Mouse (Mus musculus) heart, adult 2 months (tissue): ENCODE results near the gene Hsd17b7. TPM values are rescaled to one million over a fixed set of nuclear protein-coding genes. Genes with fewer than 3 reads are reported as not detected.

Experiments used
- DNase-seq, 2 experiments: peaks; one replicate each; pipeline ENCODE4 v3.0.0; 2021
- H3K27ac ChIP-seq: fragments of 200-600 bp; 2 replicates; pipeline ENCODE4 v1.8.1; 2022
- H3K27me3 ChIP-seq: fragments of 200-500 bp; 2 replicates; pipeline ENCODE4 v1.6.1; 2012; ENCODE audit warnings: mild to moderate bottlenecking, low read length, inconsistent platforms, mixed read lengths; ENCODE audit not compliant: control insufficient read depth, insufficient read depth
- H3K36me3 ChIP-seq: fragments of 200-500 bp; 2 replicates; pipeline ENCODE4 v1.6.1; 2012; ENCODE audit warnings: low read length, inconsistent platforms; ENCODE audit not compliant: control insufficient read depth, insufficient read depth
- H3K4me1 ChIP-seq: fragments of 200-500 bp; 2 replicates; pipeline ENCODE4 v1.6.1; 2011; ENCODE audit warnings: low read length; ENCODE audit not compliant: control insufficient read depth, insufficient read depth
- H3K4me3 ChIP-seq: fragments of 200-600 bp; 2 replicates; pipeline ENCODE4 v1.8.1; 2022
- H3K79me2 ChIP-seq: fragments of 200-500 bp; replicated peaks from 2 replicates; pipeline ENCODE4 v1.6.1; 2012; ENCODE audit warnings: mild to moderate bottlenecking, inconsistent platforms, low read length, moderate library complexity, mixed read lengths; ENCODE audit not compliant: control insufficient read depth, insufficient read depth
- H3K9ac ChIP-seq: fragments of 200-500 bp; 2 replicates; pipeline ENCODE4 v1.6.1; 2012; ENCODE audit warnings: low read depth, mild to moderate bottlenecking, control low read depth, inconsistent platforms, low read length, mixed read lengths
- CTCF ChIP-seq: fragments of 200-600 bp; IDR thresholded peaks from 2 replicates; pipeline ENCODE4 v1.8.1; 2022; ENCODE audit warnings: antibody characterized with exemption, mild to moderate bottlenecking, moderate library complexity
- EP300 ChIP-seq: fragments of 200-500 bp; IDR thresholded peaks from 2 replicates; pipeline ENCODE4 v1.6.1; 2011; ENCODE audit warnings: low read depth, low read length, control low read depth; ENCODE audit not compliant: insufficient read depth
- POLR2A ChIP-seq: fragments of 200-500 bp; IDR thresholded peaks from 2 replicates; pipeline ENCODE4 v1.6.1; 2011; ENCODE audit warnings: mild to moderate bottlenecking, low read depth, low read length, control low read depth; ENCODE audit not compliant: insufficient read depth
- WGBS: fragments of 180-500 bp; shearing (Covaris S2); methylation state at CpG from one replicate; pipeline ENCODE4 v1.1.7; 2018; 5-methylcytosine and 5-hydroxymethylcytosine counted together
- intact Hi-C: fragments of 180-260 bp; cut with DNase I; formaldehyde crosslinking; loops from one replicate; pipeline ENCODE4 v1.15.1; 2025
- polyA plus RNA-seq: library from polyadenylated mRNA; depleted of rRNA; stranded (reverse); fragments of >200 nt; gene quantifications from 2 replicates; pipeline ENCODE4 v1.2.3, GENCODE M21; 2012
- total RNA-seq, 2 experiments: library from RNA; stranded (reverse); gene quantifications; 2 replicates each; pipeline ENCODE4 v1.2.3; 2021

Hsd17b7 gene
- total and polyA plus RNA-seq, 3 experiments = 13.2 to 14.4 (median 14.2) TPM

- H3K79me2 ChIP-seq = no peaks in the 10 kb centered on the region
- H3K4me3 ChIP-seq = no peak overlapping the region
- 23% methylated on average over 2 of the region's 2 CpGs for WGBS
- no peak for TF ChIP-seq CTCF
- no peak for TF ChIP-seq POLR2A
- TF ChIP-seq EP300 = no peak
- DNase-seq = no peak
- no peak overlapping the region for H3K9ac ChIP-seq
- no peaks in the 10 kb centered on the region for H3K36me3 ChIP-seq
- no peaks in the 10 kb centered on the region for H3K4me1 ChIP-seq
- intact Hi-C loops = no loop called here
- H3K27me3 ChIP-seq = no peaks in the 10 kb centered on the region
- no peak overlapping the region for H3K27ac ChIP-seq
Measured at GRCm38 (mm10) chr1:169924567-169924966, 44.5 kb downstream of the Hsd17b7 start.

DNA sequence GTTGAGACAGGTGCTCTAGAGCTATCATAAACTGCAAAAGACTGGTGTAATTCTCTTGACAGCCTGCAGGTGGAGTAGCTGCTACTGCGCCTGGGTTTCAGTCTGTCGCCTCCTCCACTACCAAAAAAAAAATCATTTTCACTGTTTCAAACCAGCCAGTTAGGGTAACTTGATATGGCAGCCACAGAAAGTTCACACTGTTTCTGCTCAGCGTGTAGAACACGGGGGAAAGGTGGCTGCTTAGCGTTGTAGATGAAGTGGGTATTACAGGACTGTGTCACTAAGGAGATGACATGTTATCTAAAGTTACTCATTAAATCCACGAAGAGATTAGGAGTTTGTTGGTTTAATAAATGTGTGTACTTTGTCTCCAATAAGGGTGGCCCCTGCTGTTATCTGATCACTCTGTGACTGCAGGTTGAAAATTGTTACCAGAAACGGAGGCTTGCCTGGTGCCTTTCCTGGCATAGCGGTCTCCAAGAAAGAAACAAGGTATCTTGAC is 47.3 kb downstream of the Hsd17b7 start:
- H3K79me2 ChIP-seq = no peaks in the 10 kb centered on the region
- H3K27ac ChIP-seq = no peak overlapping the region
- H3K4me3 ChIP-seq = no peak overlapping the region
- no peak for DNase-seq
- intact Hi-C loops = no loop called here
- 33% methylated on average over 8 of the region's 8 CpGs for WGBS
- no peaks in the 10 kb centered on the region for H3K36me3 ChIP-seq
- H3K4me1 ChIP-seq = no peaks in the 10 kb centered on the region
- no peaks in the 10 kb centered on the region for H3K27me3 ChIP-seq
- TF ChIP-seq CTCF = peak; percentile 88
- no peak for TF ChIP-seq EP300
- TF ChIP-seq POLR2A = no peak
- no peak overlapping the region for H3K9ac ChIP-seq

DNA sequence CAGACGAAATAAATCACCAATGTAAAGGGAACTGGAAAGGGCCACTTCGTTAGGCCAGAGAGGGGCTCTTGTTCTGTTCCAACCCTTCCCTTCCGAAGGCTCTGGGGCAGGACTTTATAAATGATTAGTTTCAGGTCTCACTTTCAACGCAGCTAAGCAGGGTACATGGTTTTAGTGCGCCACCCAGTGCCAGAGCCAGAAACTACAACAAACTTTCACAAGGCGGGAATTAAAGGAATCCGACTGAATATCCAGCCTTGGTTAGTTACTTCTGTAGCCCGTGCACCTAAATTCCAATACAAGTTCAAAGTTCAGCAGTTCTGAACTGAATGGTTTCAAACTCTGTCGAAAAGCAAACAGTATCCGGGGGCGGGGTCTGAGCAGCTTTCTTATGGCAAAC is 49.8 kb downstream of the Hsd17b7 start:
- 5% methylated on average over 11 of the region's 11 CpGs for WGBS

DNA sequence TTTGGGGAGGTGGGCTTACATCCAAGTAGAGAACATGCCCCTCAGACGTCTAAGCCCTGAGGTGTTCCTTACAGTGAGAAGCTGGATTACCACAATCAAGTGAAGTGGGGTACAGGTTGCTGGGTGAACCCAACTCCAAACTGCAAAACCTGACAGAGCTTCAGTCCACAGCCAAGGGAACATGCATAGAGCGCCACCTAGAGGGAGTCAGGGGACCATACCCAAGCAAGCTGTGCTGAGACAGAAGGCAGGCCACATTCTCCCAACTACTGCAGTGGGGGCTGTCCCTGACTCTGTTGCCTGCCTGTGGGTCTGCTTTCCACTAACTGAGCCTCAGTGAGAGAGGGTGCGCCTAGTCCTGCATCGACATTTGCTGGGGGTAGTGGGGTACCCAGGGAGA is 51.0 kb downstream of the Hsd17b7 start:
- DNase-seq = peak; percentile 46 to 47
- no peaks in the 10 kb centered on the region for H3K4me1 ChIP-seq
- WGBS = 33% methylated on average over 4 of the region's 4 CpGs
- no peak overlapping the region for H3K4me3 ChIP-seq
- no peak overlapping the region for H3K27ac ChIP-seq
- intact Hi-C loops = loop anchor here (10.0 kb wide), 1 partner anchor 173 kb away; the partner anchor contains the start of gene Rgs4
- H3K79me2 ChIP-seq = no peaks in the 10 kb centered on the region
- no peaks in the 10 kb centered on the region for H3K27me3 ChIP-seq
- no peak overlapping the region for H3K9ac ChIP-seq
- H3K36me3 ChIP-seq = no peaks in the 10 kb centered on the region
- TF ChIP-seq POLR2A = no peak
- 0 out of 2 replicates have a peak, but pooled peaks have one; percentile 28 for TF ChIP-seq EP300
- TF ChIP-seq CTCF = peak; percentile 84

More for the DNA sequence above, 49.8 kb downstream of the Hsd17b7 start:
- Histone ChIP-seq H3K27ac (no peak overlapping the region), H3K79me2 (no peaks in the 10 kb centered on the region), H3K36me3 (no peaks in the 10 kb centered on the region), H3K4me1 (no peaks in the 10 kb centered on the region), H3K9ac (no peak overlapping the region), H3K27me3 (no peaks in the 10 kb centered on the region), H3K4me3 (no peak overlapping the region)
- intact Hi-C loops = loop anchor here (1.0 to 10.0 kb wide), 3 partner anchors 174 to 387 kb away; partner anchors contain the start of gene Rgs4
- DNase-seq = peak; percentile 47 to 81
- TF ChIP-seq CTCF (peak; percentile 81), POLR2A (no peak), EP300 (peak; percentile 66; the same call in 1 of the 2 replicates)

- 61% methylated on average over 9 of the region's 9 CpGs for WGBS
- intact Hi-C loops = loop anchor here (10.0 kb wide), 1 partner anchor 172 kb away; the partner anchor contains the start of gene Rgs4
- TF ChIP-seq EP300 (no peak), CTCF (no peak), POLR2A (no peak)
- no peaks in the 10 kb centered on the region for H3K36me3 ChIP-seq
- no peak overlapping the region for H3K4me3 ChIP-seq
- no peak overlapping the region for H3K9ac ChIP-seq
- no peaks in the 10 kb centered on the region for H3K4me1 ChIP-seq
- no peak for DNase-seq
- H3K27ac ChIP-seq = peak overlapping the region; percentile 43
- no peaks in the 10 kb centered on the region for H3K27me3 ChIP-seq
- no peaks in the 10 kb centered on the region for H3K79me2 ChIP-seq
Measured at GRCm38 (mm10) chr1:169917115-169917796, 51.8 kb downstream of the Hsd17b7 start.

DNA sequence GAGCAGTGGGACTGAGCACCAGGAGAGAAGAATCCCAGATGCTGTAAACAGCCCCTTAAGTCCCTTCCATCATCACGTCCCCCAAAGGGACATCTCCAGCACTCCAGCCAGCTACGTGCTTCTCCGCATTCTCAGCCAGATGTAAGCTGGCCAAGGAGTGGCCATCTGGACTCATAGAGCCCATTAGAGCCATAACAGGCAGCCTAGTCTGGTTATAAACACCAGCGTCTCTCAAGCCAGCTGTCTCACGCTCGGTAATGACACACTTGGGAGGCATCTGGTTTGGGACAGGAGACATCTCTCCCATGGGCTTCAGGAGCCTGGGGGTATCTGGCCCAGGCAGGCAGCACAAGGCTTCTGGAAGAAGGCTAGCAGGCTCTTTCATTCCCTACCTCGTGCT is 52.4 kb downstream of the Hsd17b7 start:
- no peak for TF ChIP-seq CTCF
- TF ChIP-seq POLR2A = no peak
- 0 out of 2 replicates have a peak, but pooled peaks have one; percentile 21 for TF ChIP-seq EP300
- H3K27ac ChIP-seq = peak overlapping the region; percentile 43
- H3K4me1 ChIP-seq = no peaks in the 10 kb centered on the region
- intact Hi-C loops = loop anchor here (10.0 kb wide), 1 partner anchor 172 kb away; the partner anchor contains the start of gene Rgs4
- no peak overlapping the region for H3K4me3 ChIP-seq
- H3K9ac ChIP-seq = no peak overlapping the region
- no peaks in the 10 kb centered on the region for H3K27me3 ChIP-seq
- peak; percentile 56 to 63 for DNase-seq
- WGBS = 33% methylated on average over 7 of the region's 7 CpGs
- no peaks in the 10 kb centered on the region for H3K79me2 ChIP-seq
- no peaks in the 10 kb centered on the region for H3K36me3 ChIP-seq
